Mouse (Mus musculus) right cerebral cortex, postnatal 36 days (tissue): ENCODE results near the gene Ldhb.
A peak's percentile ranks its signal among the peaks of the same experiment; 100 is the strongest.
"Not testable (repeated sequence)": the region's sequence is repeated elsewhere in the genome, so short reads cannot be mapped to it uniquely, and the experiment has no call there.

Experiments
- DNase-seq, 2 experiments: peaks; one replicate each; pipeline ENCODE4 v3.0.0; 2022; ENCODE audit warnings: low spot score in 2 of 2, mixed read lengths in 1 of 2

Ldhb gene

GRCm38 (mm10) chr6:142507785-142508162, at the start of gene Ldhb:
Gene Ldhb (minus strand): TSS chr6:142507957.
- DNase-seq = peak; percentile 93 to 95

GRCm38 (mm10) chr6:142555988-142556387, 48.2 kb upstream of the Ldhb start:
- DNase-seq = no peak

- no peak for DNase-seq
These were observed 43.7 kb upstream of the Ldhb start for GRCm38 (mm10) chr6:142551482-142551881.

GRCm38 (mm10) chr6:142550871-142551270, 43.1 kb upstream of the Ldhb start:
- DNase-seq = no peak

GRCm38 (mm10) chr6:142548377-142548776, 40.6 kb upstream of the Ldhb start:
- no peak for DNase-seq

GRCm38 (mm10) chr6:142545132-142545531, 37.4 kb upstream of the Ldhb start:
- DNase-seq = no peak

GRCm38 (mm10) chr6:142543648-142544047, 35.9 kb upstream of the Ldhb start:
- no peak for DNase-seq

- DNase-seq = no peak
These were observed 35.0 kb upstream of the Ldhb start for GRCm38 (mm10) chr6:142542800-142543175.

GRCm38 (mm10) chr6:142542082-142542799, 34.5 kb upstream of the Ldhb start:
- DNase-seq = no peak

- DNase-seq = no peak
These were observed 32.9 kb upstream of the Ldhb start for GRCm38 (mm10) chr6:142540561-142541160.

- DNase-seq = no peak
These were observed 32.4 kb upstream of the Ldhb start for GRCm38 (mm10) chr6:142540131-142540530.

- no peak for DNase-seq
These were observed 30.7 kb upstream of the Ldhb start for GRCm38 (mm10) chr6:142538503-142538902.

GRCm38 (mm10) chr6:142533412-142533811, 25.7 kb upstream of the Ldhb start:
- DNase-seq = no peak

- DNase-seq = no peak
These were observed 24.9 kb upstream of the Ldhb start for GRCm38 (mm10) chr6:142532686-142533085.

GRCm38 (mm10) chr6:142532141-142532540, 24.4 kb upstream of the Ldhb start:
- no peak for DNase-seq

- no peak for DNase-seq
These were observed 22.6 kb upstream of the Ldhb start for GRCm38 (mm10) chr6:142530378-142530777.

GRCm38 (mm10) chr6:142529680-142530079, 21.9 kb upstream of the Ldhb start:
- DNase-seq = no peak

GRCm38 (mm10) chr6:142527931-142528562, 20.3 kb upstream of the Ldhb start:
- no peak for DNase-seq

- DNase-seq = peak in 1 of 2 experiments; percentile 35
These were observed 17.0 kb upstream of the Ldhb start for GRCm38 (mm10) chr6:142524635-142525308.

GRCm38 (mm10) chr6:142521591-142522110, 13.9 kb upstream of the Ldhb start:
- DNase-seq = no peak

GRCm38 (mm10) chr6:142519110-142519509, 11.4 kb upstream of the Ldhb start:
- DNase-seq = no peak

- DNase-seq = not testable (repeated sequence)
These were observed 7.6 kb upstream of the Ldhb start for GRCm38 (mm10) chr6:142515379-142515778.
